8 mouse cellular contexts compared by ENCODE assay signal in the genomic region with DNA sequence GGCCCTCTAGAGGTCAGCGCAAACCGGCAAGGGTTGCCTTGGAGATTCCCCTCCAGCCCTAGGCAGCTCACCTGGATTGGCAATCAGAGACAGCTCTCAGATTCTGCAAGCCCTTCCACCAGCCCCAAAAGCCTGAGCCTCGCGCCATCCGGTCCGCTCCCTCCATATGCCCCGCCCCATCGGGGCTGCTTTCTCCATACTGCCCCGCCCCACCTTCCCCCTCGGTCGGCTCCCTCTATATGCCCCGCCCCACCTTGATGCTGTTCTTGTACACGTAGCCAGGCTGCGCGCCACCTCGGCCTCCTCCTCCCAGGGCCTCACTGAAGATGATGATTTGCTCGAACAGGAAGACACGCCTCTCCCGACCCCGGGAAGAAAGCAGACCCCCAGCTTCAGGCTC. TPM values are rescaled to one million over a fixed set of nuclear protein-coding genes. Genes with fewer than 3 reads are reported as not detected.
DNase-seq lines count a peak whose midpoint lies in the region; ATAC-seq and TF ChIP-seq lines count a peak whose summit lies in the region.

No protein-coding gene starts in this region.

- in situ Hi-C loops in ES-E14 (cut with MboI; ENCODE audit: low sequenced_read_pairs in 2 of 2, unreplicated experiment in 2 of 2), result no loop called here

- 20% methylated on average over 20 of the region's 20 CpGs for WGBS in heart, embryonic 16.5 days

- peak overlapping the region; percentile 17 for H3K4me2 ChIP-seq in heart, embryonic 16.5 days (ENCODE audit: low read depth, low read length)

- H3K27ac ChIP-seq in ES-E14 (ENCODE audit: insufficient read depth, low read depth, low read length, poor library complexity, severe bottlenecking), result no peak overlapping the region
- no peak overlapping the region for H3K27ac ChIP-seq in heart, embryonic 16.5 days (ENCODE audit: low read length)

- H3K9ac ChIP-seq in ES-E14 (ENCODE audit: insufficient read depth, low read depth, low read length, poor library complexity, severe bottlenecking), result no peak overlapping the region; the same call in 1 of the 2 replicates
- no peak overlapping the region for H3K9ac ChIP-seq in heart, embryonic 16.5 days (ENCODE audit: low read length)

- no peaks in the 10 kb centered on the region for H3K9me3 ChIP-seq in ES-E14 (ENCODE audit: control insufficient read depth, insufficient read depth, low read depth, low read length)
- no peaks in the 10 kb centered on the region for H3K9me3 ChIP-seq in heart, embryonic 16.5 days (replicated peaks; ENCODE audit: control insufficient read depth, low read length)

- H3K4me3 ChIP-seq in ES-E14 (ENCODE audit: insufficient read depth in 1 of 2, low read depth in 1 of 2, low read length in 2 of 2, poor library complexity in 1 of 2, severe bottlenecking in 1 of 2), result peak overlapping the region; percentile 14 to 37; a peak in 3 of 4 replicates
- peak overlapping the region; percentile 24 for H3K4me3 ChIP-seq in heart, embryonic 16.5 days (ENCODE audit: low read length)

- H3K27me3 ChIP-seq in heart, embryonic 16.5 days (ENCODE audit: control insufficient read depth, insufficient read depth, low read length), result peaks cover 57% of the 10 kb centered on the region

- no peak for ATAC-seq in CD4-positive, CD25-positive, alpha-beta regulatory T cell, adult 4 months
- no peak for ATAC-seq in heart, embryonic 16.5 days (replicated peaks; ENCODE audit: extremely low read depth, insufficient read depth, low FRiP score)
- ATAC-seq in megakaryocyte progenitor cell, adult 5-6 weeks (replicated peaks; ENCODE audit: poor library complexity), result peak; percentile 23

- DNase-seq in CD4-positive, CD25-positive, alpha-beta regulatory T cell, adult 2 months (ENCODE audit: low read depth, low spot score), result peak; percentile 58
- peak; percentile 82 for DNase-seq in ES-E14 (ENCODE audit: low read depth, low spot score)
- no peak for DNase-seq in urinary bladder, postnatal 25 days (ENCODE audit: low spot score)
- no peak for DNase-seq in urinary bladder, adult 18-20 months (ENCODE audit: low spot score in 2 of 2)
- no peak for DNase-seq in right cerebral cortex, postnatal 10 days (ENCODE audit: low spot score in 2 of 2)

- H3K36me3 ChIP-seq in ES-E14 (ENCODE audit: control insufficient read depth, insufficient read depth, low read length, poor library complexity, severe bottlenecking), result peaks cover 18% of the 10 kb centered on the region; the same call in 1 of the 2 replicates
- H3K36me3 ChIP-seq in heart, embryonic 16.5 days (ENCODE audit: control insufficient read depth, insufficient read depth), result no peaks in the 10 kb centered on the region

- H3K4me1 ChIP-seq in ES-E14 (ENCODE audit: control insufficient read depth in 2 of 2, insufficient read depth in 2 of 2, low read length in 2 of 2, poor library complexity in 1 of 2), result peaks cover 0 to 28% of the 10 kb centered on the region in 2 experiments; a peak in 3 of 4 replicates
- H3K4me1 ChIP-seq in heart, embryonic 16.5 days (ENCODE audit: control insufficient read depth, insufficient read depth, low read length), result peaks cover 13% of the 10 kb centered on the region

TF ChIP-seq in ES-E14, 5 proteins besides CTCF, POLR2A, EP300 and RAD21:
- no peak for TF ChIP-seq MAFK (IDR thresholded peaks at IDR 0.05; ENCODE audit: insufficient read depth, low read depth, low read length)
- TF ChIP-seq CHD2 (IDR thresholded peaks at IDR 0.05; ENCODE audit: low read depth, low read length), result no peak
- TF ChIP-seq ZNF384 (IDR thresholded peaks at IDR 0.05; ENCODE audit: low read depth, low read length), result no peak
- TF ChIP-seq HCFC1 (IDR thresholded peaks at IDR 0.05; ENCODE audit: borderline replicate concordance, insufficient read depth, low read length), result no peak
- no peak for TF ChIP-seq ZC3H11A (IDR thresholded peaks at IDR 0.05; ENCODE audit: borderline replicate concordance, low read depth, low read length)

RNA-seq across cellular contexts. Expression of a gene that starts 3.3 kb away (rescaled TPM):
- 1 to 10 TPM; 2.6 to 2.8 TPM for polyA plus RNA-seq in CD4-positive, CD25-positive, alpha-beta regulatory T cell, adult 4 months (2017; shearing (Covaris generic))
- 7.4 and 12.2 TPM in 2 replicates for total RNA-seq in ES-E14 (2012; rRNA removed)
- 16.2 and 17.6 TPM in 2 replicates for polyA plus RNA-seq in heart, embryonic 16.5 days (2015; fragmentation: Nextera tagmentation; extraction: Ambion mirVana)
- total RNA-seq in megakaryocyte progenitor cell, adult 5-6 weeks (2015), result not detected in 2 replicates
- total RNA-seq in megakaryocyte progenitor cell, adult 5-6 weeks (2017), result 0.84 and 0.87 TPM in 2 replicates

RNA-seq across cellular contexts. Expression of a gene that starts 6.1 kb away (rescaled TPM):
- polyA plus RNA-seq in CD4-positive, CD25-positive, alpha-beta regulatory T cell, adult 4 months (2017; shearing (Covaris generic)), result under 1 TPM in 1 of 2 experiments, not detected in 1; 0.38 TPM
- total RNA-seq in ES-E14 (2012; rRNA removed), result 39.2 and 87.7 TPM in 2 replicates
- polyA plus RNA-seq in heart, embryonic 16.5 days (2015; fragmentation: Nextera tagmentation; extraction: Ambion mirVana), result 26.0 and 27.0 TPM in 2 replicates
- total RNA-seq in megakaryocyte progenitor cell, adult 5-6 weeks (2015), result 1.7 and 3.1 TPM in 2 replicates
- total RNA-seq in megakaryocyte progenitor cell, adult 5-6 weeks (2017), result 3.0 and 5.3 TPM in 2 replicates

RNA-seq across cellular contexts. Expression of a gene that starts 11.8 kb away (rescaled TPM):
- 10 to 100 TPM; 39.4 to 42.2 TPM for polyA plus RNA-seq in CD4-positive, CD25-positive, alpha-beta regulatory T cell, adult 4 months (2017; shearing (Covaris generic))
- total RNA-seq in ES-E14 (2012; rRNA removed), result 29.5 and 75.5 TPM in 2 replicates
- polyA plus RNA-seq in heart, embryonic 16.5 days (2015; fragmentation: Nextera tagmentation; extraction: Ambion mirVana), result 69.9 and 72.5 TPM in 2 replicates
- total RNA-seq in megakaryocyte progenitor cell, adult 5-6 weeks (2015), result 23.8 and 28.0 TPM in 2 replicates
- 18.0 and 19.3 TPM in 2 replicates for total RNA-seq in megakaryocyte progenitor cell, adult 5-6 weeks (2017)

RNA-seq across cellular contexts. Expression of a gene that starts 18.7 kb away (rescaled TPM):
- polyA plus RNA-seq in CD4-positive, CD25-positive, alpha-beta regulatory T cell, adult 4 months (2017; shearing (Covaris generic)), result 100 to 1,000 TPM; 166 to 206 TPM
- total RNA-seq in ES-E14 (2012; rRNA removed), result 4.5 and 8.6 TPM in 2 replicates
- polyA plus RNA-seq in heart, embryonic 16.5 days (2015; fragmentation: Nextera tagmentation; extraction: Ambion mirVana), result 3.4 and 6.5 TPM in 2 replicates
- 212 and 219 TPM in 2 replicates for total RNA-seq in megakaryocyte progenitor cell, adult 5-6 weeks (2015)
- 122 and 139 TPM in 2 replicates for total RNA-seq in megakaryocyte progenitor cell, adult 5-6 weeks (2017)

RNA-seq across cellular contexts. Expression of a gene that starts 27.6 kb away (rescaled TPM):
- 10 to 100 TPM; 24.2 to 39.3 TPM for polyA plus RNA-seq in CD4-positive, CD25-positive, alpha-beta regulatory T cell, adult 4 months (2017; shearing (Covaris generic))
- 41.7 and 47.4 TPM in 2 replicates for total RNA-seq in ES-E14 (2012; rRNA removed)
- polyA plus RNA-seq in heart, embryonic 16.5 days (2015; fragmentation: Nextera tagmentation; extraction: Ambion mirVana), result 26.3 and 27.2 TPM in 2 replicates
- 9.7 and 11.2 TPM in 2 replicates for total RNA-seq in megakaryocyte progenitor cell, adult 5-6 weeks (2015)
- 11.4 and 12.1 TPM in 2 replicates for total RNA-seq in megakaryocyte progenitor cell, adult 5-6 weeks (2017)

Comparison
In these comparisons a context has a peak if more than half of its experiments do, and no peak if none do; other contexts are left out.
1. DNase-seq: peak in CD4-positive, CD25-positive, alpha-beta regulatory T cell, adult 2 months (single experiment) and ES-E14 (single experiment); none in urinary bladder, postnatal 25 days (single experiment), urinary bladder, adult 18-20 months (0 of 2) and right cerebral cortex, postnatal 10 days (0 of 2).